Mouse (Mus musculus): ENCODE measurements around the gene Tagln2. TPM values are rescaled to one million over a fixed set of nuclear protein-coding genes. Genes with fewer than 3 reads are reported as not detected.
A peak's percentile ranks its signal among the peaks of the same experiment; 100 is the strongest.

Tagln2 gene
- total and polyA plus RNA-seq, 3 experiments: 100 to 581 (median 332) TPM

DNA sequence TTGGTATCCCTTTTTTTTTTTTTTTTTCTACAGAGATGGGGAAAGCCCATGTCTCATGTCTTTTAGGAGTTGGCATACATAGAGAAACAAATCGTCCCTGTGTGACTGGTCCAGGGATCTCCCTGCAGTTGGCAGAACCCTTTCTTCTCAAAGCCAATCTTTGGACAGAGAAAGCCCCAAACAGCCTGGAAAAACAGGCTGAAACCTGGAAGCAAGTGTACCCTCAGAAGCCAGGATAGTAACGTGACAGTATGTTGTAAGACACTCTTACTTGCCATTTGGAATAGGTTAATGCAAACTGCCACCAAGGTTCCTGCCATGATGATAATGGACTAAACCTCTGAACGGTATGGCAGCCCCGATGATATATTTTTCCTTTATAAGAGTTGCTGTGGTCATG is 19.5 kb upstream of the Tagln2 start:
- TF ChIP-seq TBP (IDR thresholded peaks at IDR 0.05; ENCODE audit: low read depth, low read length) (no peak), CHD2 (IDR thresholded peaks at IDR 0.05; ENCODE audit: low read length) (no peak), KAT2A (conservative IDR thresholded peaks at IDR 0.05; ENCODE audit: low read depth, low read length) (no peak), MEF2A (IDR thresholded peaks at IDR 0.05; ENCODE audit: extremely low read depth, insufficient replicate concordance, low read depth, low read length, poor library complexity, severe bottlenecking) (no peak), E2F4 (IDR thresholded peaks at IDR 0.05; ENCODE audit: borderline replicate concordance, low read depth, low read length) (no peak), ZNF384 (IDR thresholded peaks at IDR 0.05; ENCODE audit: low read depth, low read length) (no peak), BHLHE40 (IDR thresholded peaks at IDR 0.05; ENCODE audit: borderline replicate concordance, low read depth, low read length) (no peak), UBTF (IDR thresholded peaks at IDR 0.05; ENCODE audit: borderline replicate concordance, insufficient read depth, low read depth, low read length) (no peak), CTCF (IDR thresholded peaks at IDR 0.05 in 2 of 3, conservative IDR thresholded peaks at IDR 0.05 in 1 of 3; ENCODE audit: control insufficient read depth in 1 of 3, insufficient read depth in 1 of 3, low read depth in 2 of 3, low read length in 3 of 3, poor library complexity in 1 of 3, severe bottlenecking in 1 of 3) (no peak)
- peaks cover 0 to 2% of the 10 kb centered on the region in 2 experiments; a peak in 1 of 4 replicates for H3K36me3 ChIP-seq (ENCODE audit: control insufficient read depth in 1 of 2, insufficient read depth in 2 of 2, low read length in 2 of 2)
- H3K4me3 ChIP-seq (ENCODE audit: control insufficient read depth in 1 of 2, insufficient read depth in 1 of 2, low read depth in 2 of 2, low read length in 2 of 2): no peak overlapping the region
- H3K27me3 ChIP-seq (ENCODE audit: control insufficient read depth in 1 of 2, insufficient read depth in 2 of 2, low read length in 2 of 2): peaks cover 0 to 8% of the 10 kb centered on the region in 2 experiments; a peak in 3 of 4 replicates
- H3K9ac ChIP-seq (ENCODE audit: control insufficient read depth, low read depth, low read length, poor library complexity, severe bottlenecking): no peak overlapping the region
- no peak overlapping the region for H3K27ac ChIP-seq (ENCODE audit: control insufficient read depth, low read depth, low read length)
- no peaks in the 10 kb centered on the region for H3K79me2 ChIP-seq (ENCODE audit: control insufficient read depth, insufficient read depth, low read length, poor library complexity)
- H3K9me3 ChIP-seq (replicated peaks; ENCODE audit: insufficient read depth, low read length): no peaks in the 10 kb centered on the region
- peaks cover 0 to 7% of the 10 kb centered on the region in 2 experiments; a peak in 2 of 4 replicates for H3K4me1 ChIP-seq (ENCODE audit: control insufficient read depth in 1 of 2, insufficient read depth in 2 of 2, low read length in 2 of 2)
- no peak for DNase-seq (ENCODE audit: low read depth, low spot score)

- Histone ChIP-seq H3K9ac (ENCODE audit: control insufficient read depth, low read depth, low read length, poor library complexity, severe bottlenecking) (no peak overlapping the region), H3K27me3 (ENCODE audit: control insufficient read depth in 1 of 2, insufficient read depth in 2 of 2, low read length in 2 of 2) (peaks cover 0 to 10% of the 10 kb centered on the region in 2 experiments; a peak in 3 of 4 replicates), H3K9me3 (replicated peaks; ENCODE audit: insufficient read depth, low read length) (no peaks in the 10 kb centered on the region), H3K79me2 (ENCODE audit: control insufficient read depth, insufficient read depth, low read length, poor library complexity) (no peaks in the 10 kb centered on the region), H3K4me1 (ENCODE audit: control insufficient read depth in 1 of 2, insufficient read depth in 2 of 2, low read length in 2 of 2) (peaks cover 0 to 3% of the 10 kb centered on the region in 2 experiments; a peak in 1 of 4 replicates), H3K4me3 (ENCODE audit: control insufficient read depth in 1 of 2, insufficient read depth in 1 of 2, low read depth in 2 of 2, low read length in 2 of 2) (no peak overlapping the region), H3K27ac (ENCODE audit: control insufficient read depth, low read depth, low read length) (no peak overlapping the region), H3K36me3 (ENCODE audit: control insufficient read depth in 1 of 2, insufficient read depth in 2 of 2, low read length in 2 of 2) (no peaks in the 10 kb centered on the region)
- peak; percentile 57 for DNase-seq (ENCODE audit: low read depth, low spot score)
- TF ChIP-seq JUND (IDR thresholded peaks at IDR 0.05; ENCODE audit: low read depth, low read length) (no peak), MXI1 (IDR thresholded peaks at IDR 0.05; ENCODE audit: low read depth, low read length) (no peak), TBP (IDR thresholded peaks at IDR 0.05; ENCODE audit: low read depth, low read length) (no peak), E2F4 (IDR thresholded peaks at IDR 0.05; ENCODE audit: borderline replicate concordance, low read depth, low read length) (no peak), SMC3 (IDR thresholded peaks at IDR 0.05; ENCODE audit: low read depth, low read length) (no peak), HCFC1 (IDR thresholded peaks at IDR 0.05; ENCODE audit: low read depth, low read length) (no peak), USF2 (IDR thresholded peaks at IDR 0.05; ENCODE audit: borderline replicate concordance in 1 of 2, insufficient read depth in 1 of 2, low read depth in 1 of 2, low read length in 2 of 2) (no peak), ZNF384 (IDR thresholded peaks at IDR 0.05; ENCODE audit: low read depth, low read length) (no peak), TAL1 (IDR thresholded peaks at IDR 0.05; ENCODE audit: low read length) (no peak), USF1 (IDR thresholded peaks at IDR 0.05; ENCODE audit: low read depth, low read length) (no peak), CTCF (IDR thresholded peaks at IDR 0.05 in 2 of 3, conservative IDR thresholded peaks at IDR 0.05 in 1 of 3; ENCODE audit: control insufficient read depth in 1 of 3, insufficient read depth in 1 of 3, low read depth in 2 of 3, low read length in 3 of 3, poor library complexity in 1 of 3, severe bottlenecking in 1 of 3) (no peak), NELFE (IDR thresholded peaks at IDR 0.05; ENCODE audit: low read depth, low read length) (no peak), GATA1 (IDR thresholded peaks at IDR 0.05; ENCODE audit: low read depth, low read length) (no peak)
Measured at GRCm38 (mm10) chr1:172481111-172481510, 18.7 kb upstream of the Tagln2 start.

Data from MEL (cell line).